Mouse (Mus musculus): Measurements from ENCODE around the gene Dpf3.

The Dpf3 gene

DNA sequence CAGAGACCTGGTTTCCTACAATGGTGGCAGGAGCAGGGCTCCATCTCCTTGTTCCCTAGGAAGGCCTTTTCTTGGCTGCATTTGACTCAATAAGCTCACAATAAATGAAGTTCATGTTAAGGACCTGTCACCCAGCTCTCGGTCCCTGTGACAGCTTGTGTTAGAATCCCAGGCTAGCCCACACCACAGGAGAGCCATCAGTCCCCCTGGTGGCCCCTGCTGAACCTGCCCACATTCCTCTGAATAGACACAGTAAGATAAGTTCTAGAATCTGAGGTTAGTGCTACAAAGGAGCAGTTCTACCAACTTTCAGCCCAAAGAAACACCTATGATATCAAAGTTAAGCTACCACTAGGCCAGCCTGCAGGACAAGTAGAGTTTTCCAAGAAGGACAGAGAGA lies 149.2 kb downstream of the Dpf3 start:
- no peak for DNase-seq

DNA sequence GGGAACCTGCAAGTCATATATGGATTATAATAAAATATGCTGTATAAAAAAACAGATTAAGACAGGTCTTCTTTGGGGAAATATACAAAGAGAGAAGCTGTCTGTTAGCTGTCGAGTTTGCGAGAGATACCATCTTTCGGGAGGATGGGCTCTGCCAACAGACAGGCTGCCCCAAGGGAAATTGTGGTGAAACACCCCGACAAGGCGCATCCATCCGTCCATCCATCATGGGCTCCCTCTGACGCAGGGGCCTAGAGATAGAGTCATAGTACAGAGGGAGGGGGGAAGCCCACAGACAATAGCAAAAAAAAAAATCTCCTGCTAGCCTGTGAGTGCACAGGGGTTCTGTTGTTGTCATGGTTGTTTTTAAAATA lies 149.8 kb downstream of the Dpf3 start:
- DNase-seq, result no peak

DNA sequence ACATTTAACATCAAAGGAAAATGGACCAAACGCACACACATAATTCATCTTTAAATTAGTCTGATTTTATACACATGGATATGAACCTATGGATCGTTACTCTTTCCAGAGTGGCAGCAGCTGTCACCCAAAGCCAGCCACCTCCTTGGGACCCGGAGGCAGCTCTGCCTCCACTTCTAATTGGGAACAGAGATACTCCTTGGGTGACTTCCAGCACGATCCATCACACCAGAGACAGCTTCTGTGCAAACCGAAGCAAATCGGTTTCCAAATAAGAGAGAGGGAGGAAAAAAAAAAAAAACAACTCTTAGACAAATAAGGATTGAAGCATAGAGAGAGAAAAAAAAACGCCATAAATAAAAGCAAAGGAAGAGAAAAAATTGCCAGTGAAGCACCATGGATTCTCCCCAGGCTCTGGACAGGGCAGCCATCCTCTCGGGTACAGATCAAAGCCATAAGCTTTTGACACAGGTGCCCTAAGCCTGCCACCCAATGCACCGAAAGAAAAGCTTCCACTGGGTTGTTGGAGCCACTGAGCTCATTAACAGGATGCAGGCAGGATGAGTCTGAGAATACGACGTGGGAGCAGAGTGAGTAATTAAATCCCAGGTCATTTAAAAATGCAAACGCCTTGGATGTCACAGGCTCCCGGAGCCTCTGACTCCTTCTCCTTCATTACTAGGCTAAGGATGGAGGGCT lies 150.3 kb downstream of the Dpf3 start:
- DNase-seq, result peak; percentile 57 to 59

DNA sequence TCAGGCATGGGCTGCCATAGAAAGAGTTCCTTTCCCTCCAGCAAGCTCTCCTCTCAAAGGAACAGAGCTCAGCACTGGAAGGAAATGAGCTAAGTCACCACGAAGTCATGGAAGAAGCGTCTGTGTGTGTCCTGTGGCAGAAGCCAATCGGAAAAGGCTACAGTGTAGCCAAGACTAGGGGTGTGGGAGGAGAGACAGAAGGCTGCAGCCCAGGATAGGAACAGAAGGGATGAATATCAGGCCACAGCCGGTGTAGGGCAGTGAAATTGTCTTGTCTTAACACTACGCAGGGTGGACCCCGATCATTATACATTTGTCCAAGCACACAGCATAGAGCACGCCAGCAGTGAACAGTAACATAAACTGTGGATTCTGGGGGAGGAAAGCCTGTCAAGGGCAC lies 157.5 kb downstream of the Dpf3 start:
- peak; percentile 57 to 62 for DNase-seq

DNA sequence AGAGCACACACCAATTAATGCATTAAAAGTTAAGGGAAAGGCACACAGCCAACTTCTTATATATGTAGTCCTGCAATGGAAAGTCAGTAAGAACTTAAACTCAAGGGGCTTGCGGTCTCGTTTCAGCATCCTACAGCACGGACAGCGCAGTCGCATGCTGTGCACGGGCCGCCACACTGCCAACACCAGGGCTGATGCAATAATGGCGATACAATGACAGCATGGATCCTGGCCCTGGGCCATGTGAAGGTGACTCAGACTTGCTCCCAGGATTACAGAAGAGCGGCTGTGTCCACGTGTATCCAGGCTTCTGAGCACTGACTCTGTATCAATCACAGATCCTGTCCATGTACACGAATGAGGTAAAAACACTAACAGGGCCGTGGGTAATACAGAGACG lies 158.6 kb downstream of the Dpf3 start:
- peak; percentile 67 to 68 for DNase-seq

DNA sequence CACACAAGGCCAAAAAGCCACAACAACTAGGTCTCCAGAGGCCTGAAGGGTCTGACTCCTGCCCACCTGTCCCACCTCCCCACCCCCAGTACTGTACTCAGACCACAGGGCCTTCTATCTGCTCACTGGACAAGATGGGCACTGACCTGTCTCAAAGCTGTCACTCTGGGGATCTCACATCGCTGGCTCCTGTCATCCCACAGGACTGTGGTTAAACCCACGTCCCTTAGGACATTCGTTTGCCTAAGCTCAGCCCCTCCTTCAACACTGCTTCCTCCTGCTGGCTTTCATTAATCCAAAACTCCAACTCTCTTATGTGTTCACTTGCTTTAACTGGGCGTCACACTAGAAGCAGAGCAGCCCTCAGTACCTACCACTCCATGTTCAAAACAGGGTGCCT lies 159.0 kb downstream of the Dpf3 start:
- DNase-seq, result no peak

DNA sequence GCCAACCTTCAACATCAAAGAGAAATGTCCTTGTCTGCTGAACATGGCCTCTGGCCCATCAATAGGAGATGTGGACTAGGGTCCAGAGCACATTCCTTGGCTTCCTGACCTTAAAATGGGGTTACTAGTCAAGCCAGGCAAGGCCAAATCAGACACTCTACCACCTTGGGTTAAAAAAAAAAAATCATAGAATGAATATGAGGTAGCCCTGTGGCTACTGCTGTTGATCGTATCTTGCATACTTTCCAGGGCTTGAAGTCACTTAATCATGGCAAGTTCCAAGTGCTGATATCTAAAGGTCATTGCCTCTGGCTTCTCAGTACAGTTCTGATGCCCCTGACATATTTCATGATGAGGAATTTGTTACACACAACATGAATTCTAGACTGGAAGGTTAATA lies 160.1 kb downstream of the Dpf3 start:
- DNase-seq, result no peak

DNA sequence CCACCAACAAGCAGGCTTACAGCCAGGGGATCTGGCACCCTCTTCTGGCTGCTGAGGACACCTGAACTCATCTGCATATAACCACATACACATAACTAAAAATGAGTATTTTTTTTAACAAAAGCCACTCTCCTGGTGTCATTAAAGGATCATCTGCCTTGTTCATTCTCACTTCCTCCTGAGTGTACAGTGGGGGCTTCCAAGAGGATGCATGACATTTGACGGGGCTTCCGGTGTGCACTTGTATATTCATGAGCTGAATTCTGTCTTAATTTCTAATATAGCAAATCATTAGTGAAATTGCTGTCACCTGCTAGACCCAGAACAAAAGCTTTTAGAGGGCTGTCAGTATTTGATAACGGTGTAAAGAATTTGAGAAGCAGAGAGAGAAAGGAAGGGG lies 166.8 kb downstream of the Dpf3 start:
- DNase-seq, result peak in 1 of 2 experiments; percentile 36

DNA sequence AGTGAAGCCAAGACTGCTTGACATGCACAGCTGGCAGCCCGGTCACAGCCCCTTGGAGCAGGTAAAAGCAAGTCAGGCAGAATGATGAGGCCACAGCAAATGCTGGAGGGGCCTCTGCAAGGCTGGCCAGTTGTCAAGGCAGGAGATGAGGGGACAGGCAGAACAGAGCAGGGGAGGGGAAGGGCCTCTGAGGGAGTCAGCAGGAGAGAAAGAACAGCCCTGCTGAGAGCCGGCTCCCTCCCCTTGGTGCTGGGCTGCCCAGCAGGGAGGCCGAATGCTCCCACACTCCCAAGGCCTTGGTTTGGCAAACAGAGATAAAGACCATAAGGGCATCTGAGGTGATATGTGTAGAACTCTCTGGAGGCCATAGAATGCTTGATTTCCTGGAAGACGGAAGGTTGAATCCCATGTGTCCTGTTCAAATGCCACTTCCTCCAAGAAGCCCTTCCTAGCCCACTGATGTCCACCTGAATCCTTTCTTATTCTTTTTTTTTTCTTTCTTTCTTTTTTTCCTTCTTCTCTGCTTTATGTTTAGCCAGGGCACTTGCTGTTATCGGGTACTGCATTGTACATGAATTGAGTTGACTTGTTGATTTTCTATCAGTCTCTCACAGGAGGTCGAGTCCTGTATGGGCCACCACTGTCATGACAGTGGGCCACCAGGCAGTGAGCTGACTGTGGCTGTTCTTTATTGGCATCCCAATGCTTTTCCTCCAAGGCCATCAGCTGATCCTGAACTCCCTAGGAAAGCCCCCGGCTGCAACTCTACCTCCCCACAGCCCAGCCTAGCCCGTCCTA lies 169.7 kb downstream of the Dpf3 start:
- DNase-seq, result peak; percentile 57 to 65

DNA sequence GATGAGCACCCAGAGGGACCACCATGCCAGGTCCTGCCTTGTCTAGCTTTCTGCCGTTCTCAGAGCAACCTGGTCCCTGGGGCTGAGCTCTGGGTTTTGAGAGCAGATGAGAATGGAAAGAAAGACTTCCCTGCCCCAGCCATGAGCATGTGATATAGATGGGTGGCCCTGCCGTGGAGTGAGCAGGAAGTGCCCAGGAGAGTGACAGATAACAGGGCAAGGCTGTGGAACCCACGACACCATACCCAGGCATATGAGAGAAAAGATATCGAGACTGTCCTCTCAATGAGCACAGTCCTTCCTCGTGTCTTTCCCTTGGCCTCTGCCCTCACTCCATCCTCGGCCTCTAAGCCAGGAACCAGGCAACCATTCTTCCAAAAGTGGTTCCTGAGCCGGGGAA lies 172.8 kb downstream of the Dpf3 start:
- no peak for DNase-seq

DNA sequence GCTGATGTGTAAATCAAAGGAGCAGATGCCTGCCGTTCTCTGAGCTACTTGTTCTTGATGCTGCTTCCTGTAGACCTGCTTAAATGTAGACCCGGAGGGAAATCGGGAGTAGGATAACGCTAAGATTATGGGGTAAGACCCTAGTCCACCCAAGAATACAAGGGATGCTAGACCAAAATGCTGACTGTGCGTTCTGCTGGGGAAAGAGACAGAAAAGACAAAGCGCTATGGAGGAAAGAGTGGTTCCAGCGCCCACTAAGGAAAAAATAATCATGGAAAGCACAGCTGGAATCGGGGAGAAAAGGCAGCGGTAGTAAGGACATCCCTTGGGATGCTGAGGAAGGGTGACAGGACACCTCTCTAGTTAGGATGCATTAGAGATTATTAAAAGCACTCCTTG lies 174.7 kb downstream of the Dpf3 start:
- DNase-seq, result no peak

DNA sequence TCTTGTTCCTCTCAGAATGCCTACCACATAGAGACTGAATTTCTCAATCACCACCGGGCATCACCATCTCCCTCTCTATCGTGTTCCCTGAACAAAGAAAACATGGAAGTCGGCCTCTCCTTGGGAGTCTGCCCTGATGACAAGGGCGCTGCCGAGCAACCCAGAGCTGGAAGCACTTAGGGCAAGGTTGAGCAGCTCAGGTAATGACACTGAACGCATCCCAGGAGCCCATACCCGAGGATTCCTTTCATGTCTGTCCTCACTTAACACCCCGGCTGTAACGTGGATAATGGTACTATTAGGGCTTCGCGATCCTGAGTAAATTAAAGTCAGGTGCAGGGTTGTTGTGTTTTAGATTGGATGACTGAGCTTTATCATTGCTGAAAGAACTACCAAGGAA lies 176.9 kb downstream of the Dpf3 start:
- DNase-seq, result no peak

DNA sequence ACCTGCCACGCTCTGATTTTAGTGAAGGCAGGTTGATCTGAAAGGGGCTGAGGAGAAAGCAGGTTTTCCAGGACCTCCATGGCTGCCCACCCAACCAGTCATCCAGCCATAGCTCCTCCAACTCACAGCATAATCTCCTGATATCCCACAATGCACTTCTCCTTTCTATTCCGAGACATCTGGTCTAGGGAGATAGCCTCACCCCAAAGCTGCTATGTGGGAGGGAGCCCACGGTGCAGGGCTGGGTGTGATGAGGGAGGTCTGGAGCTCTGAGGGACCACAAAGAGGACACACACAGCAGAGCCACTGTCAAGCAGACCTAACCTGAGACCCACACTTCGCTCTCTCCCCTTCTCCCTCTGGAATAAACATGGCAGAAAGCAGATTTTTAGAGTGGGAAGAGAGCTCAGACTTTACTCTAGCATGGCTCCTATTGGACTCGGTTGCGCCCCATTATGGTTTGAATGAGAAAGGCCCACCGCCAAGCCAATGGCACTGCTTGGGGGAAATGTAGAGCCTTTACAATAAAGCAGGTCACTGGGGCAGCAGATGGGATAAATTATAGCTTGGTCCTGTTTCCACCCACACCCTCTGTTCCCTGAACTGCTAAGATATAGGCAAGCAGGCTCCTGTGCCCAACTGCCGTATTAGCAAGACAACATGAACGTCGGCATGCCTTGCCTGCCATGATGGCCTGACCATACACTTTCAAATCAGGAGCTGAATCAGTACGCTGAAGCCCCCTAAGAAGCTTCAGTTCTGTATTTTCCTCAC lies 178.3 kb downstream of the Dpf3 start:
- DNase-seq, result no peak

DNA sequence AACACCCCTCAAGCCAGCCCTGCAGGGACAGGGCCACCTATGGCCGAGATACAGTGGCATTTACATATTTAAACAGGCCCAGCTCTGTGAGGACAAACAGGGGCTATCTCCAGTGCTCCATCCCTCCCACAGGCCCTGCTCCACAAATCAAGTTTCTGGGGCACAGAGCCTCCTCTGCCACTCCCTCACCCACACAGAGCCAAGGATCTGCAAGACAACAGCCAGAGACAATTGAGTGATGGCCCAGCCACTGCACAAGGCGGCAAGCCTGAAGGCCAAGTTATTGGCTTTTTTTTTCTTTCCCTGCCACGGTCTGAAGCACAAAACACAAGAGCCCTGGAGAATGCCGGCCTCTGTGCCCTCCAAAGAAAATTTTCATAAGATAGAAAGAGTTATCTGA lies 178.9 kb downstream of the Dpf3 start:
- no peak for DNase-seq

DNA sequence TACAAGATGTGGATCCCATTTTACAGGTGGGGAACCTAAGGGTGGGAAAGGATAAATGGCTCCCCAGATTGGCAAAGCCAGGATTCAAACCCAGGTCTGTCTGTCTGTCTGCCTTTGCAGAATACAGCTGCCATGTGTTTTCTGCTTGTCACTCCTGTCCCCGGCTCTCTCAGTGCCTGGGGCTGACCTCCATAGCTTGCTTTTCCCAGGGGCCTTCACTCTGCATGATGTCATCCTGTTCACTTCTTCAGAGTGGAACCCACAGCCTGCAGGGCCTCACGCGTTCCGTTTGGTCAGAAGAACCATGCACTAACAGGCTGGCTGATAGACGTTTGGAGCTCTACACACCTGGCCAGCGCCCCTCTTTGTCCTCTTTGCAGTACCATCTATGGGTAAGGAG lies 184.3 kb downstream of the Dpf3 start:
- peak in 1 of 2 experiments; percentile 34 for DNase-seq

DNA sequence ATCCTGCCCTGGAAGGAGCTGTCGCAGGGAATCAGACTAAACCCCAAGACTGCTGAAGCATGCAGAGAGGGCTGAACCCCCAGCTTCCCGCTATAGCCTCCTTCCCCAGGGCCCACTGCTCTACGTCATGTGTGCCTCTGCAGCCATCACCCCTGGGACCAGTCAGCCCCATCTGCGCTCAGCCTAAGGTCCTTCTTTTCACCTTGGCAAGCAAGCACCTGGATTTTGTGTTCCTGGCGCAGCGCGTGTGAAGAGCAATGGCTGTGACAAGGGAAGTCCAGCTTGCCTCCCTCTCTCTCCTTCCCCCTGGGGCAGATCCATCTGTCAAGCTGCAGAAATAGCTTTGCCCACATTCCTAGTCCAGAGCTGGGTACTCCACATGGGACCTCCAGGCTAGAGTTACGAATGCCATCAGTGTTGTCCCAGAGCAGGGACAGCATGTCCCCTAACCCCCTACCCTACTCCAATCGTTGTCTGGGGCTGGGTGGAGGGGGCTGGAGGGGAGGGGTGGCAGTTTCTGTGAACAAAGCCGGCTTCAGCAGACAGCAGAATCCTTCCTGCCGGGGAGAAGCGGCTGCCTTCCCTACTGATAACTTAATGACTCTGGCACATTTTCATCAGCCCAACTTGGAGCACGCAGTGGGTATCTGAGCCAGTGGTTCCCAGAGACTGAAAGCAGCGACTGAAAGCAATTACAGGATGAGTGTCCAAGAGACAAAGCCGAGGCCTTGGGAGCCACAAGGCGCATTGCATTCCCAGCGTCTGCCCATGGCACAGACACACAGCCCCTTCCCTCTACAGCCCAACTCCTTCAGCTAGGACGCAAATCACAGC lies 185.0 kb downstream of the Dpf3 start:
- DNase-seq, result peak; percentile 85 to 90

DNA sequence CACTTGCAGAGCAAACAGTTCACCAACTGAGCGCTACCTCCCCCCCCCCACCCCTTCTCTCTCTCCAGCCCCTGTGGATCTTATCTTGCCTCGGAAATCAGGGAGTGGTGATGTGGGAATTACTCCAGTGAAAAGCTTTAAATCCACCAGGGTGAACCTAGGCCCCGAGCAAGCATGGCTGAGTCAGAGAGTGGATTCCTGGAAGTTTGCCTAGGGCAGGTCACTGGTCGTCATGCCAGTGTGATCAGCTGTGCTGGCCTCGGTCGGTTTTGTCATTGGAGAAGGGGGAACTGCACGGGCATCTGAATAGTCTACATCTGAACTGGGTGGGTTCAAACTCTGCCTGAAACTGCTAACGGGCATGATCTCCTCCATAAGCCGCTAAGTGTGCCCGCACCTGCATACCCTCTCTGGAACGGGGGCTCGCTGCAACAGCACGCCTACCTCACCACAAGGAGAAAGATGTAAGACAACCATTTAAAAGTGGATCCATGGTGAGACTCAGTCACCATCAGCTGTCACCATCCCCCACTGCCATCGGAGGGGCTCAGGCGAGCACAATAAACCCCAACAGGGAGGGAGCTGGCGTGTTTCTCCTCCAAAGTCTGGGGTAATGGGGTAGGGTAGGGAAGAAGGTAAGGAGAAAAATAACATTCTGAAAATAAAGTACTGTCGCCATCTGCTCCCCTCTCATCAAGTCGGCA lies 185.7 kb downstream of the Dpf3 start:
- peak; percentile 67 to 69 for DNase-seq

DNA sequence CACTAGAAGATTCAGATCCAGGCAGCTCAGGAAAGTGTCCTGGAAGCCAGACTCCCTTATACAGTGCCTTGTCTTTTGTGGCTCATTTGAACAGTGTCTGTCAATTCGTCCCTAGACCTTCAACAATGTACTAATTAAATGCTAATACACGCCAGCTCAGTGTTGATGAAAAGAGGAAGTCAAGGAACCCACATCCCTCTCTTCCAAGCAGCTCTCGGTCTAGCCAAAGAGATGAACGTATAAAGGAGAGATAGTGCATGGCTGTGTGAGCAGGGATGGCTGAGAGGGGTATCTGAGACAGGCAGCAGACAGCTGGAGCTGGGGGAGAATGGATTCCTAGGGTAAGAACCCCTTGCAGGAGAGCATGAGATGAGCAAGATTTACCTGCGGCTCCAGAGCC lies 189.2 kb downstream of the Dpf3 start:
- DNase-seq, result no peak

DNA sequence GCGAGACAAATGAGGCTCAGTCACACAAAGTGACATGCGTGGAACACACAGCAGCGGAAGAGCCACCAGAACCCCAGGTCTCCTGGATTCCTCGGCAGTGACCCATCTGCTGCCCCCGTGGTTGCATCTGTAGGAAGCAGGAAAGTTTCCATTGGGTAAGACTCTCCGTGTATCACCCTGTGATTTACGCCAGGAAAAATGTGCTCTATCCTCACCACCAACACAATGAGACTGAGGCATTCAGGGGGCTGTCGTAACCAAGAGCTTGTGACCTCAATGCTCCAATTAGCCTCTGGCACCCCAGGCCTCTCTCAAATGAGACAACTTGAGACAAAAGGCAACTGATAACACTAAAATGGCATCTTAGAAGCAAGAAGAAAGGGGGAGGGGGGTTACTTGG lies 192.5 kb downstream of the Dpf3 start:
- no peak for DNase-seq

DNA sequence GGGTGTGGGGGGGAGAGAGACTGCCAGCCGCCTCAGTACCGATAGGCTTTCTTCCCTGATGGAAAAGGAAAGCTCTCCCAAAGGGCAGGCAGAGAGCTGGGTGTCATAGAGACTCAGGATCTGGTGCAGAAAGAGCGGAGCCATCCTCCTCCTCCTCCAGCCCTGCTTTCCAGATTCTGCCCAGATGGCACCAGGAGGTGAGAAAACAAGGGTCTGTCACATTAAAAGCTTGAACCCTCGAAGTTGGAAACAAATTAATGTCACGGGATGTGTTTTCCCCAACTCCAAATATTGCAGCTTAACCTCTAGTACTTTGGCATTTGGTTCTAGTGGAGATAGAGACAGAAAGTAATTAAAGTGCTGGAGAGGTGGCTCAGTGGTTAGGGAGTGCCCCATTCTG lies 195.6 kb downstream of the Dpf3 start:
- DNase-seq, result no peak

DNA sequence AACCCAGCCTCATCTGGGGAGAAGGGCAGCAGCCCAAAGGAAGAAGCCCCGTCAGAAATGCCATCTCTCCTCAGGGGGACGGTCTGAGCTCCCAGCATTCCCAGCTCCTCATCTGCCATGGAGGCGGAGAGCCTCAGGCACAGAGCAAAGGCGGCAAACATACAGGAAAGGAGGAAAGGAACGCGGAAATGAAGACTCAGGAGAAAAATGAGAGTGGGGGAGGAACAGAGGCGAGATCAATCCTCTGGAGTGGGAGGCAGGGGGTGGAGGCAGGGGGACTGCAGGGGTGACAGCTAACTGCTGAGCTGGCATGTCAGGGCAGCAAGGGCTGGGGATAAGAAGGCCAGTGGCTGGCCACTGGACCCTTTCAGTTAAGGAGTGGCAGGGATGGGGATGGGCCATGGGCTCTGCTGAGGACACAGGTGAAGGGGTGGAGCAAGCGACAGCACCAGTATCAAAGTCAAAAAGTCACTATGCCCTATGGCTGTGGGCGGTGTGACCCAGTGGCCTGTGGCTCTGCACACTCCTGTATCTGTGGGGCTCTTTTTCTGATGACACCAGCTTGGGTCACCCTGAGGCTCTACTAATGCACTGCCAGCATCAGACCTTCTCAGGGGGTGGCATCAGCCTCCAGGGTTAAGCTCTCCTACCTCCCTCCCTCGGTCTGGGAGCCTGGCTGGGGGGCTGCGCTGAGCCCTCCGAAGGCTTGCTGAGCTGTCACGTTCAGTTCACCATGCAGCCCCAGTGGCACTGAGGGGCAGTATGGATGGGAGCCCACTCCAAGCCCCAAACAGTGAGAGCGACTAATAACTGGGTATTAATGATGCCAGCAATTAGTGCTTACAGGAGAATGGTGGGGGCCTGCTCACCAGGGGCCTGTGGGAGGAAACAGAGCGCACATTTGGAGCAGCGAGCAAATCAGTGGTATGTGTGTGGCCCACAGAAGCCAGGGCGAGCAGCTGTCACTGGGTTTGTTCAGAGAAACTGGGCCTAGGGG lies 200.7 kb downstream of the Dpf3 start:
- peak in 1 of 2 experiments; percentile 31 for DNase-seq

Measured in cerebellum, postnatal 14 days (tissue).